Comparison of ENCODE assay signal across 10 mouse cellular contexts in genomic region chr8:121130522-121130921, GRCm38 (mm10). TPM values are rescaled to one million over a fixed set of nuclear protein-coding genes. Genes with fewer than 3 reads are reported as not detected.
A peak's percentile ranks its signal among the peaks of the same experiment; 100 is the strongest.
DNase-seq lines count a peak whose midpoint lies in the region; ATAC-seq and TF ChIP-seq lines count a peak whose summit lies in the region.
"Had no signal": no experiment of that assay in that cellular context is flagged by ENCODE, and none has a peak within 500 bp of the region (broad histone marks: within the 10 kb centered on the region; RNA-seq: fewer than 3 reads in every experiment).

No protein-coding gene starts in this region.

- WGBS in heart, adult 2 months, result 38% methylated on average over 5 of the region's 5 CpGs
- WGBS in heart, embryonic 10.5 days, result 33% methylated on average over 5 of the region's 5 CpGs
- WGBS in neural tube, embryonic 15.5 days, result 31% methylated on average over 5 of the region's 5 CpGs
- 35% methylated on average over 5 of the region's 5 CpGs for WGBS in intestine, postnatal 0 days
- 38% methylated on average over 5 of the region's 5 CpGs for WGBS in stomach, embryonic 15.5 days

- no peak overlapping the region for H3K9ac ChIP-seq in heart, adult 2 months (ENCODE audit: low read depth, low read length)
- H3K9ac ChIP-seq in neural tube, embryonic 15.5 days (replicated peaks), result no peak overlapping the region
- no peak overlapping the region for H3K9ac ChIP-seq in intestine, postnatal 0 days (ENCODE audit: low read depth, low read length)
- no peak overlapping the region for H3K9ac ChIP-seq in stomach, embryonic 15.5 days
- H3K9ac ChIP-seq: heart, embryonic 13.5 days had no signal

- no peaks in the 10 kb centered on the region for H3K79me2 ChIP-seq in heart, adult 2 months (replicated peaks; ENCODE audit: control insufficient read depth, insufficient read depth, low read length)

- ATAC-seq in neural tube, embryonic 15.5 days (ENCODE audit: low FRiP score), result no peak
- no peak for ATAC-seq in intestine, postnatal 0 days
- ATAC-seq in stomach, embryonic 15.5 days (ENCODE audit: insufficient read depth, low FRiP score, low read depth), result no peak

- no peak overlapping the region for H3K27ac ChIP-seq in heart, adult 2 months
- no peak overlapping the region for H3K27ac ChIP-seq in heart, embryonic 10.5 days
- no peak overlapping the region for H3K27ac ChIP-seq in neural tube, embryonic 15.5 days (replicated peaks)
- no peak overlapping the region for H3K27ac ChIP-seq in intestine, postnatal 0 days (ENCODE audit: low read depth, low read length)
- H3K27ac ChIP-seq in stomach, embryonic 15.5 days, result no peak overlapping the region
- H3K27ac ChIP-seq: heart, embryonic 13.5 days had no signal

- no peak overlapping the region for H3K4me3 ChIP-seq in heart, adult 2 months
- H3K4me3 ChIP-seq in heart, embryonic 10.5 days, result no peak overlapping the region
- H3K4me3 ChIP-seq in neural tube, embryonic 15.5 days (replicated peaks), result no peak overlapping the region
- peak overlapping the region; percentile 1; the same call in 1 of the 2 replicates for H3K4me3 ChIP-seq in intestine, postnatal 0 days (ENCODE audit: low read depth, low read length)
- H3K4me3 ChIP-seq in stomach, embryonic 15.5 days (replicated peaks), result peak overlapping the region; percentile 14
- H3K4me3 ChIP-seq: heart, embryonic 13.5 days had no signal

- no peaks in the 10 kb centered on the region for H3K9me3 ChIP-seq in heart, embryonic 10.5 days
- H3K9me3 ChIP-seq in neural tube, embryonic 15.5 days (replicated peaks), result no peaks in the 10 kb centered on the region
- H3K9me3 ChIP-seq in intestine, postnatal 0 days (ENCODE audit: control insufficient read depth), result no peaks in the 10 kb centered on the region
- no peaks in the 10 kb centered on the region for H3K9me3 ChIP-seq in stomach, embryonic 15.5 days
- H3K9me3 ChIP-seq: heart, embryonic 13.5 days had no signal

- intact Hi-C loops in heart, adult 2 months (cut with DNase I), result no loop called here

- DNase-seq in heart, adult 2 months, result no peak
- no peak for DNase-seq in heart, embryonic 10.5 days (ENCODE audit: low spot score)
- peak; percentile 47 for DNase-seq in neural tube, embryonic 10.5 days (ENCODE audit: extremely low spot score, low spot score)
- no peak for DNase-seq in urinary bladder, postnatal 10 days (ENCODE audit: low spot score)
- DNase-seq in cerebellum, postnatal 36 days, result no peak

- no peak for TF ChIP-seq EP300 in heart, adult 2 months (IDR thresholded peaks at IDR 0.05; ENCODE audit: insufficient read depth, low read depth, low read length)

- no peaks in the 10 kb centered on the region for H3K4me1 ChIP-seq in heart, adult 2 months (ENCODE audit: control insufficient read depth, insufficient read depth, low read length)
- peaks cover 43% of the 10 kb centered on the region for H3K4me1 ChIP-seq in heart, embryonic 10.5 days
- peaks cover 17% of the 10 kb centered on the region for H3K4me1 ChIP-seq in neural tube, embryonic 15.5 days
- H3K4me1 ChIP-seq in intestine, postnatal 0 days (replicated peaks; ENCODE audit: control insufficient read depth, insufficient read depth, low read length), result no peaks in the 10 kb centered on the region
- peaks cover 14% of the 10 kb centered on the region for H3K4me1 ChIP-seq in stomach, embryonic 15.5 days

- H3K27me3 ChIP-seq in heart, adult 2 months (ENCODE audit: control insufficient read depth, insufficient read depth, low read length), result peaks cover 13% of the 10 kb centered on the region
- H3K27me3 ChIP-seq in heart, embryonic 10.5 days (ENCODE audit: insufficient read depth, poor library complexity, severe bottlenecking), result peaks cover 83% of the 10 kb centered on the region
- peaks cover 84% of the 10 kb centered on the region for H3K27me3 ChIP-seq in neural tube, embryonic 15.5 days (replicated peaks)
- H3K27me3 ChIP-seq in intestine, postnatal 0 days (replicated peaks; ENCODE audit: control insufficient read depth, insufficient read depth, low read length), result peaks cover 55% of the 10 kb centered on the region
- peaks cover 46% of the 10 kb centered on the region for H3K27me3 ChIP-seq in stomach, embryonic 15.5 days (replicated peaks)

- TF ChIP-seq CTCF in heart, adult 2 months (IDR thresholded peaks at IDR 0.05), result peak; percentile 65
- TF ChIP-seq CTCF in intestine, postnatal 0 days (IDR thresholded peaks at IDR 0.05; ENCODE audit: low read depth), result peak; percentile 70

- H3K36me3 ChIP-seq in heart, adult 2 months (ENCODE audit: control insufficient read depth, insufficient read depth, low read length), result no peaks in the 10 kb centered on the region
- no peaks in the 10 kb centered on the region for H3K36me3 ChIP-seq in heart, embryonic 10.5 days
- no peaks in the 10 kb centered on the region for H3K36me3 ChIP-seq in neural tube, embryonic 15.5 days
- H3K36me3 ChIP-seq in intestine, postnatal 0 days (ENCODE audit: control insufficient read depth, insufficient read depth), result no peaks in the 10 kb centered on the region
- H3K36me3 ChIP-seq in stomach, embryonic 15.5 days, result no peaks in the 10 kb centered on the region
- H3K36me3 ChIP-seq: heart, embryonic 13.5 days had no signal

- TF ChIP-seq POLR2A in heart, adult 2 months (IDR thresholded peaks at IDR 0.05; ENCODE audit: insufficient read depth, low read depth, low read length), result no peak

- H3K4me2 ChIP-seq in neural tube, embryonic 15.5 days, result no peak overlapping the region
- H3K4me2 ChIP-seq in intestine, postnatal 0 days (replicated peaks; ENCODE audit: low read depth), result peak overlapping the region; percentile 25; the same call in 1 of the 2 replicates
- H3K4me2 ChIP-seq in stomach, embryonic 15.5 days, result peak overlapping the region; percentile 50
- H3K4me2 ChIP-seq: heart, embryonic 13.5 days had no signal

RNA-seq across cellular contexts. Expression of gene Foxl1, which starts 2.8 kb away (rescaled TPM):
- under 1 TPM; 0.07 to 0.08 TPM for total RNA-seq in heart, adult 2 months (2021)
- 0.08 and 0.09 TPM in 2 replicates for polyA plus RNA-seq in heart, adult 2 months (2012; rRNA removed)
- polyA plus RNA-seq in heart, embryonic 10.5 days (2016; fragmentation: Nextera tagmentation; extraction: Ambion mirVana), result 0.53 and 2.0 TPM in 2 replicates
- polyA plus RNA-seq in neural tube, embryonic 15.5 days (2015; fragmentation: Nextera tagmentation; extraction: Ambion mirVana), result 0.15 and 0.51 TPM in 2 replicates
- polyA plus RNA-seq in intestine, postnatal 0 days (2015; fragmentation: Nextera tagmentation; extraction: Ambion mirVana), result 2.6 and 2.8 TPM in 2 replicates
- polyA plus RNA-seq in stomach, embryonic 15.5 days (2015; fragmentation: Nextera tagmentation; extraction: Ambion mirVana), result 7.2 and 9.4 TPM in 2 replicates
- polyA plus RNA-seq: neural tube, embryonic 14.5 days had no signal

RNA-seq across cellular contexts. Expression of gene Foxc2, which starts 14.6 kb away (rescaled TPM):
- total RNA-seq in heart, adult 2 months (2021), result 1 to 10 TPM; 2.0 to 2.2 TPM
- polyA plus RNA-seq in heart, adult 2 months (2012; rRNA removed), result 0.97 and 2.0 TPM in 2 replicates
- 12.4 and 14.8 TPM in 2 replicates for polyA plus RNA-seq in heart, embryonic 10.5 days (2016; fragmentation: Nextera tagmentation; extraction: Ambion mirVana)
- polyA plus RNA-seq in neural tube, embryonic 15.5 days (2015; fragmentation: Nextera tagmentation; extraction: Ambion mirVana), result 3.4 TPM in 2 replicates
- 0.48 and 0.60 TPM in 2 replicates for polyA plus RNA-seq in intestine, postnatal 0 days (2015; fragmentation: Nextera tagmentation; extraction: Ambion mirVana)
- polyA plus RNA-seq in stomach, embryonic 15.5 days (2015; fragmentation: Nextera tagmentation; extraction: Ambion mirVana), result 0.77 and 0.90 TPM in 2 replicates

RNA-seq across cellular contexts. Expression of gene Mthfsd, which starts 22.3 kb away (rescaled TPM):
- 10 to 100 TPM; 12.8 to 13.5 TPM for total RNA-seq in heart, adult 2 months (2021)
- polyA plus RNA-seq in heart, adult 2 months (2012; rRNA removed), result 26.4 and 27.7 TPM in 2 replicates
- 57.0 and 58.7 TPM in 2 replicates for polyA plus RNA-seq in heart, embryonic 10.5 days (2016; fragmentation: Nextera tagmentation; extraction: Ambion mirVana)
- 50.6 and 52.5 TPM in 2 replicates for polyA plus RNA-seq in neural tube, embryonic 15.5 days (2015; fragmentation: Nextera tagmentation; extraction: Ambion mirVana)
- polyA plus RNA-seq in intestine, postnatal 0 days (2015; fragmentation: Nextera tagmentation; extraction: Ambion mirVana), result 24.9 and 25.1 TPM in 2 replicates
- polyA plus RNA-seq in stomach, embryonic 15.5 days (2015; fragmentation: Nextera tagmentation; extraction: Ambion mirVana), result 53.9 and 56.3 TPM in 2 replicates

RNA-seq across cellular contexts. Expression of gene Foxf1, which starts 46.3 kb away (rescaled TPM):
- under 1 TPM; 0.13 to 0.43 TPM for total RNA-seq in heart, adult 2 months (2021)
- polyA plus RNA-seq in heart, adult 2 months (2012; rRNA removed), result 0.44 and 1.2 TPM in 2 replicates
- polyA plus RNA-seq in heart, embryonic 10.5 days (2016; fragmentation: Nextera tagmentation; extraction: Ambion mirVana), result 3.1 and 41.3 TPM in 2 replicates
- 1.6 and 15.7 TPM in 2 replicates for polyA plus RNA-seq in neural tube, embryonic 15.5 days (2015; fragmentation: Nextera tagmentation; extraction: Ambion mirVana)
- polyA plus RNA-seq in intestine, postnatal 0 days (2015; fragmentation: Nextera tagmentation; extraction: Ambion mirVana), result 49.8 and 50.1 TPM in 2 replicates
- 131 and 136 TPM in 2 replicates for polyA plus RNA-seq in stomach, embryonic 15.5 days (2015; fragmentation: Nextera tagmentation; extraction: Ambion mirVana)

Comparison
In these comparisons a context has a peak if more than half of its experiments do, and no peak if none do; other contexts are left out.
1. H3K4me3 ChIP-seq: peak in intestine, postnatal 0 days (single experiment) and stomach, embryonic 15.5 days (single experiment); none in heart, adult 2 months (single experiment), heart, embryonic 10.5 days (single experiment) and neural tube, embryonic 15.5 days (single experiment).